Mouse (Mus musculus): ENCODE measurements around the gene Bin2. TPM values are rescaled to one million over a fixed set of nuclear protein-coding genes. Genes with fewer than 3 reads are reported as not detected.
A peak's percentile ranks its signal among the peaks of the same experiment; 100 is the strongest.

The Bin2 gene
- polyA plus RNA-seq, 1 experiment from 2014 or later: 10.3 TPM

DNA sequence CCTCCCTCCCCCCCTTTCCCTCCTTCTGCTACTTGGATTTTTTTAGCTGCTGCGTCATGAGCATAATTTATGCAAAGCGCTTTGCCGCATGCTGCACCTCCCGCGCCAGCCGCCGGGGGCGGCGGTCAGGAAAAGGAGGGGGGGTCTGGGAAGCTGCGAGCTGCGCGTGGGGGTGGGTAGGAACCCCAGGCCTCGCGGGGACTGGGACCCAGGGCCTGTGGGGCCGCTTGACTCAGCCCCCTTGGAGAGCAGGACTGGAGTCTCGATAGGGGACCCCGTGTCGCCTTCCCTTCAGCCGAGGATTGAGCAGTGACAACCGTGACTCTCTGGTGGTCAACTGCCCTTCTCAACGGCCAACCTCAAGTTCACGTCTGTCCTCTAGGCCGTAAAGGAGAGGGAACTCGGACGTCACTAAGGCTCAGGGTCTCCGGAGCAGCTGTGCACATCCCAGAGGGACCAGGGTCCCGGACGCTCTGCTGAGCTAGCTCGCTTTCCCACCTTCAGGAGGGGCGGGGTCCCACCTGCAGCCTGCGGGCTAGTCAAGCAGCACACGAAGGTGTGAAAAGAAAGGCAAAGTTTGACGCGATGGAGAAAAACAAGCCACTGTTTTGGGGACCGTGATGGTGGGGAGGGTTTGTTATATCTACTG, 69.2 kb downstream of the Bin2 start:
- Histone ChIP-seq H3K4me1 (peaks cover 24% of the 10 kb centered on the region), H3K36me3 (no peaks in the 10 kb centered on the region), H3K9me3 (no peaks in the 10 kb centered on the region), H3K27ac (peak overlapping the region; percentile 92), H3K27me3 (ENCODE audit: insufficient read depth, poor library complexity, severe bottlenecking) (peaks cover 57% of the 10 kb centered on the region), H3K4me3 (peak overlapping the region; percentile 88)
- DNase-seq (ENCODE audit: low spot score): no peak
- 1% methylated on average over 34 of the region's 35 CpGs for WGBS

DNA sequence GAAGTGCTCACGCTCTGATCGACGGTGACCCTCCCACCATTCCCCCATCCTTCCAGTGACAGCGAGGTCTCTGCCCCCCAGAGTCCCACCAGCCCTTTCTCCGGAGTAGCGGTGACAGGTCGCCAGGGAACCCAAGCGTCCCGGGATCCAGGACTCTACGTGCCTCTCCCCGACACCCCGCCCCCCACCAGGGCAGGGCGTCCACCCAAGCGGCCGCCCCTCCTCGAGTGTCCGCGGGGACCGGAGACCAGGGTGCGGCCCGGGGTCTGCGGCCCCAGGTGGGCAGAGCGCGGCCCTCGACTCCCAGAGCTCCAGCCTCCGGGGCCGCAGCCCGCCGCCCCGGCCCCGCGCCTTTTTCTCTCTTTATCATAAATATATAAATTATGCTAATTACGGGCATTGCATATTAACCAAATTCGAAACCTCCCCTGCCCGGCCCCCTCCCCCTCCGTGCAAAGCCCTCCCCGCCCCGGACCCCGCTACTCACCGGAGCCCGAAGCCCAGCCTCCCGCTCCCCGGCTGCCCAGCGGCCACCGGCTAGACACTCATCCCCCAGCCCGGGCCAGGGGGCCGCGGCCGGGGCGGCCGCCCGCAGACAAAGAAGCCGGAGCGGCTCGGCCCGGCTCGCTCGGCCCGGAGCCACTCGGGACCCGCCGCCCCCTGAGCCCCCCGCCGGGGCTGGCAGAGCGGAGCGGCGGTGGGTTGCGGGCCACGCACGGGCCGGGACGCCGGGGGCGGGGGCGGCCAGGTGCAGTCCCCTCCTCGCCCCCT, 69.9 kb downstream of the Bin2 start, which contains the start of gene Pou6f1:
TSS of gene Pou6f1 (minus strand) at position 709 of the 771 bp plus-strand sequence.
- no peaks in the 10 kb centered on the region for H3K9me3 ChIP-seq
- peaks cover 54% of the 10 kb centered on the region for H3K27me3 ChIP-seq (ENCODE audit: insufficient read depth, poor library complexity, severe bottlenecking)
- 1% methylated on average over 76 of the region's 76 CpGs for WGBS
- H3K36me3 ChIP-seq: no peaks in the 10 kb centered on the region
- H3K27ac ChIP-seq: peak within 1 kb of the TSS; percentile 92
- DNase-seq (ENCODE audit: low spot score): no peak
- H3K4me1 ChIP-seq: peaks cover 20% of the 10 kb centered on the region
- H3K4me3 ChIP-seq: peak within 1 kb of the TSS; percentile 88

DNA sequence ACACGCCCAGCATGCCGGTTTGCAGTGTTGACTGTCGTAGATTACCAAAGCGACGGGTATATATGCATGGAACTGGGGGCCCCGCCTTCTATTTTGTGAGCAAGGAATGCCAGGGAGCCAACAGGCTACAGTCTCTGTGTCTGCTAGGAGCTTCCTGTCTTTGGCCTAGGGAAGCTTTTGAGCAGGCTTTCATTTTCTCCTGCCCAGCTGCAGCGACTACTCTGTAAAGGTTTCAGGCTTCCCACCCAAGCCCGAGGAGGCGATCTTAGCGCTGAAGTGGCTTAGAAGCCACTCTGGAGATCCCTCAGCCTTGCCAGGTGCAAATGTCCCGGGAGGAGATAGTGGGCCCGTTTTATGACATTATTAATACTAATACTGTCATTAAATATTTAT, 70.5 kb downstream of the Bin2 start:
- H3K4me1 ChIP-seq: peaks cover 17% of the 10 kb centered on the region
- peaks cover 50% of the 10 kb centered on the region for H3K27me3 ChIP-seq (ENCODE audit: insufficient read depth, poor library complexity, severe bottlenecking)
- DNase-seq (ENCODE audit: low spot score): no peak
- no peaks in the 10 kb centered on the region for H3K36me3 ChIP-seq
- 1% methylated on average over 12 of the region's 12 CpGs for WGBS
- peak overlapping the region; percentile 88 for H3K4me3 ChIP-seq
- no peaks in the 10 kb centered on the region for H3K9me3 ChIP-seq
- peak overlapping the region; percentile 92; the same call in 1 of the 2 replicates for H3K27ac ChIP-seq

- no peak for DNase-seq (ENCODE audit: low spot score)
- Histone ChIP-seq H3K4me3 (peak overlapping the region; percentile 88), H3K9me3 (no peaks in the 10 kb centered on the region), H3K27me3 (ENCODE audit: insufficient read depth, poor library complexity, severe bottlenecking) (peaks cover 46% of the 10 kb centered on the region), H3K36me3 (no peaks in the 10 kb centered on the region), H3K27ac (no peak overlapping the region), H3K4me1 (peaks cover 17% of the 10 kb centered on the region)
- WGBS: 19% methylated on average over 9 of the region's 9 CpGs
Measured at GRCm38 (mm10) chr15:100598287-100598882, 71.0 kb downstream of the Bin2 start.

DNA sequence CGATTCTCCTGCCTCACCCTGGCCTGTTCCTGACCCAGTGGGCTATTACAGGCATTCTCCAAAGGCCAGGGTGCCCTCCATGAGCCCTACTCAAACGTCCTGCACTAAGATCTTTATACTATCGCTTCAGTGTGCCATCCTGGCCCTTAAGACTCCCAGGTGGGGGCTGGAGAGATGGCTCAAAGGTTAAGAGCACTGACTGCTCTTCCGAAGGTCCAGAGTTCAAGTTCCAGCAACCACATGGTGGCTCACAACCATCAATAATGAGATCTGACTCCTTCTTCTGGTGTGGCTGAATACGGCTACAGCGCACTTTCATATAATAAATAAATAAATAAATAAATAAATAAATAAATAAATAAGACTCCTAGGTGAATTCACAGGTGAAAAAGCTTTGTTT, 76.5 kb downstream of the Bin2 start:
- WGBS: 82% methylated on average over 6 of the region's 6 CpGs
- Histone ChIP-seq H3K36me3 (no peaks in the 10 kb centered on the region), H3K4me3 (no peak overlapping the region), H3K4me1 (no peaks in the 10 kb centered on the region), H3K27ac (no peak overlapping the region), H3K9me3 (no peaks in the 10 kb centered on the region), H3K27me3 (ENCODE audit: insufficient read depth, poor library complexity, severe bottlenecking) (no peaks in the 10 kb centered on the region)
- DNase-seq (ENCODE audit: low spot score): no peak

Small RNA genes lying within 50 kb of the gene (microRNA-seq; reads per million reads assigned to microRNA genes)
- not detected for gene Mir6961

Other genes starting within 250 kb of the Bin2 start
- gene Gm5475, start 247.4 kb downstream of the Bin2 start, polyA plus RNA-seq (2016; fragmentation: Nextera tagmentation; extraction: Ambion mirVana): not detected in 2 replicates
- 20.4 and 24.5 TPM in 2 replicates for gene Slc11a2, start 244.5 kb downstream of the Bin2 start, polyA plus RNA-seq (2016; fragmentation: Nextera tagmentation; extraction: Ambion mirVana)
- gene Letmd1, start 200.5 kb downstream of the Bin2 start, polyA plus RNA-seq (2016; fragmentation: Nextera tagmentation; extraction: Ambion mirVana): 21.1 and 27.9 TPM in 2 replicates
- 11.6 and 13.6 TPM in 2 replicates for gene Csrnp2, start 174.1 kb downstream of the Bin2 start, polyA plus RNA-seq (2016; fragmentation: Nextera tagmentation; extraction: Ambion mirVana)
- gene Tfcp2, start 117.5 kb downstream of the Bin2 start, polyA plus RNA-seq (2016; fragmentation: Nextera tagmentation; extraction: Ambion mirVana): 22.4 TPM in 2 replicates
- gene Pou6f1, start 69.6 kb downstream of the Bin2 start, polyA plus RNA-seq (2016; fragmentation: Nextera tagmentation; extraction: Ambion mirVana): 2.0 and 2.1 TPM in 2 replicates
- 209 and 212 TPM in 2 replicates for gene Dazap2, start 54.2 kb downstream of the Bin2 start, polyA plus RNA-seq (2016; fragmentation: Nextera tagmentation; extraction: Ambion mirVana)
- gene Smagp, start 32.6 kb downstream of the Bin2 start, polyA plus RNA-seq (2016; fragmentation: Nextera tagmentation; extraction: Ambion mirVana): 16.2 and 16.9 TPM in 2 replicates
- gene Cela1, start 18.4 kb upstream of the Bin2 start, polyA plus RNA-seq (2016; fragmentation: Nextera tagmentation; extraction: Ambion mirVana): 1.5 and 2.4 TPM in 2 replicates
- gene Galnt6, start 59.8 kb upstream of the Bin2 start, polyA plus RNA-seq (2016; fragmentation: Nextera tagmentation; extraction: Ambion mirVana): 0.18 and 0.20 TPM in 2 replicates
- gene Slc4a8, start 92.2 kb upstream of the Bin2 start, polyA plus RNA-seq (2016; fragmentation: Nextera tagmentation; extraction: Ambion mirVana): 2.2 and 2.3 TPM in 2 replicates
- gene Scn8a, start 200.3 kb upstream of the Bin2 start, polyA plus RNA-seq (2016; fragmentation: Nextera tagmentation; extraction: Ambion mirVana): 0.70 and 2.0 TPM in 2 replicates